Mouse (Mus musculus): ENCODE results near the gene Kat2b.
"Not testable (repeated sequence)": the region's sequence is repeated elsewhere in the genome, so short reads cannot be mapped to it uniquely, and the experiment has no call there.

Kat2b gene

GRCm38 (mm10) chr17:53664703-53665382 is 98.2 kb downstream of the Kat2b start:
- ChIA-PET CTCF (no interaction called here), POLR2A (interaction anchor here in 3 of 4 experiments (0.6 to 1.4 kb wide), 4 partner anchors 10 to 103 kb away, joined by 3 read pairs; partner anchors contain the start of gene Sgo1 (in 1 of the 3))

- POLR2A ChIA-PET: interaction anchor here in 1 of 4 experiments (6.3 kb wide), 1 partner anchor 13 kb away, joined by 42 read pairs; no protein-coding TSS in a partner anchor
- CTCF ChIA-PET: interaction anchor here in 1 of 4 experiments (1.6 kb wide), 1 partner anchor 8 kb away, joined by 5 read pairs; no protein-coding TSS in a partner anchor
Measured at GRCm38 (mm10) chr17:53670453-53670852, 103.8 kb downstream of the Kat2b start.

GRCm38 (mm10) chr17:53678716-53679115 is 112.1 kb downstream of the Kat2b start:
- ChIA-PET POLR2A (interaction anchor here in 3 of 4 experiments (1.2 to 4.1 kb wide), 9 partner anchors 9 to 197 kb away, joined by 3 to 25 read pairs (median 5); partner anchors contain the start of gene Sgo1 (in 3 of the 3)), CTCF (interaction anchor here in 3 of 4 experiments (0.6 to 1.0 kb wide), 5 partner anchors 9 to 1990 kb away, joined by 3 to 5 read pairs (median 4); partner anchors contain the start of gene Sgo1 (in 2 of the 3))

- ChIA-PET POLR2A (interaction anchor here in 3 of 4 experiments (0.7 to 2.3 kb wide), 19 partner anchors 8 to 227 kb away, joined by 3 to 25 read pairs (median 4); no protein-coding TSS in a partner anchor), CTCF (no interaction called here)
Measured at GRCm38 (mm10) chr17:53688321-53688720, 121.7 kb downstream of the Kat2b start.

GRCm38 (mm10) chr17:53688877-53689802 is 122.5 kb downstream of the Kat2b start, which contains the start of gene Sgo1:
Gene Sgo1, minus strand, starts transcription at chr17:53689333.
- CTCF ChIA-PET: interaction anchor here in 2 of 4 experiments (0.8 to 1.2 kb wide), 3 partner anchors 10 to 61 kb away, joined by 3 to 4 read pairs (median 3); no protein-coding TSS in a partner anchor
- POLR2A ChIA-PET: interaction anchor here (0.6 to 2.3 kb wide), 64 partner anchors 8 to 228 kb away, joined by 3 to 25 read pairs (median 4); partner anchors contain the start of gene Efhb (in 1 of the 4)

GRCm38 (mm10) chr17:53689946-53690345 is 123.3 kb downstream of the Kat2b start:
- ChIA-PET CTCF (interaction anchor here in 2 of 4 experiments (0.7 to 1.2 kb wide), 2 partner anchors 11 to 92 kb away, joined by 3 to 4 read pairs; no protein-coding TSS in a partner anchor), POLR2A (interaction anchor here in 3 of 4 experiments (0.9 to 2.3 kb wide), 21 partner anchors 10 to 227 kb away, joined by 3 to 25 read pairs (median 5); partner anchors contain the start of gene Efhb (in 1 of the 3))

- POLR2A ChIA-PET: interaction anchor here in 1 of 4 experiments (1.0 kb wide), 1 partner anchor 56 kb away, joined by 3 read pairs; no protein-coding TSS in a partner anchor
Measured at GRCm38 (mm10) chr17:53694039-53694438, 127.4 kb downstream of the Kat2b start.

GRCm38 (mm10) chr17:53697521-53697920 is 130.9 kb downstream of the Kat2b start:
- CTCF ChIA-PET: not testable (repeated sequence)
- POLR2A ChIA-PET: interaction anchor here in 1 of 4 experiments (1.0 to 1.4 kb wide), 2 partner anchors 8 to 132 kb away, joined by 3 read pairs; partner anchors contain the start of gene Sgo1

More at GRCm38 (mm10) chr17:53694039-53694438, 127.4 kb downstream of the Kat2b start:
- CTCF ChIA-PET: no interaction called here

- POLR2A ChIA-PET: no interaction called here
- CTCF ChIA-PET: interaction anchor here in 1 of 4 experiments (0.6 kb wide), 1 partner anchor 246 kb away, joined by 3 read pairs; no protein-coding TSS in a partner anchor
Measured at GRCm38 (mm10) chr17:53714453-53714852, 147.8 kb downstream of the Kat2b start.

GRCm38 (mm10) chr17:53715161-53715560 is 148.5 kb downstream of the Kat2b start:
- POLR2A ChIA-PET, CTCF ChIA-PET: not testable (repeated sequence)

GRCm38 (mm10) chr17:53718474-53718873 is 151.8 kb downstream of the Kat2b start:
- ChIA-PET CTCF (no interaction called here), POLR2A (interaction anchor here in 1 of 4 experiments (0.5 kb wide), 1 partner anchor 46 kb away, joined by 6 read pairs; no protein-coding TSS in a partner anchor)

GRCm38 (mm10) chr17:53718916-53719315 is 152.3 kb downstream of the Kat2b start:
- CTCF ChIA-PET, POLR2A ChIA-PET: not testable (repeated sequence)

Measured in embryonic stem cell, embryonic (primary cell).